Mouse (Mus musculus): ENCODE results near the gene Slc47a1.
"Not testable (repeated sequence)": the region's sequence is repeated elsewhere in the genome, so short reads cannot be mapped to it uniquely, and the experiment has no call there.

Slc47a1 gene

GRCm38 (mm10) chr11:61377881-61378613 lies at the start of gene Slc47a1:
Gene Slc47a1, minus strand, starts transcription at chr11:61378345.
- peaks cover 73% of the 10 kb centered on the region for H3K27me3 ChIP-seq (ENCODE audit: insufficient read depth, low read length)
- H3K4me3 ChIP-seq (replicated peaks; ENCODE audit: low read length): peak within 1 kb of the TSS; percentile 78
- no peaks in the 10 kb centered on the region for H3K36me3 ChIP-seq (ENCODE audit: insufficient read depth, low read length)
- H3K4me1 ChIP-seq (replicated peaks; ENCODE audit: low read depth, low read length): peaks cover 15% of the 10 kb centered on the region; the same call in 1 of the 2 replicates
- TF ChIP-seq NANOG (IDR thresholded peaks at IDR 0.05; ENCODE audit: borderline replicate concordance, low read length) (no peak), POU5F1 (IDR thresholded peaks at IDR 0.05; ENCODE audit: borderline replicate concordance, low read length) (no peak), CTCF (conservative IDR thresholded peaks at IDR 0.05; ENCODE audit: low read length) (no peak)
- 0 out of 2 replicates have a peak, but pooled peaks cover 4% of the 10 kb centered on the region for H3K9me3 ChIP-seq (ENCODE audit: low read length)

- Histone ChIP-seq H3K4me1 (replicated peaks; ENCODE audit: low read depth, low read length) (peaks cover 2% of the 10 kb centered on the region; the same call in 1 of the 2 replicates), H3K27me3 (ENCODE audit: insufficient read depth, low read length) (peaks cover 9% of the 10 kb centered on the region; the same call in 1 of the 2 replicates), H3K9me3 (ENCODE audit: low read length) (peaks cover 14% of the 10 kb centered on the region), H3K4me3 (replicated peaks; ENCODE audit: low read length) (no peak overlapping the region), H3K36me3 (ENCODE audit: insufficient read depth, low read length) (no peaks in the 10 kb centered on the region)
- TF ChIP-seq CTCF (conservative IDR thresholded peaks at IDR 0.05; ENCODE audit: low read length): no peak
- no peak for TF ChIP-seq NANOG (IDR thresholded peaks at IDR 0.05; ENCODE audit: borderline replicate concordance, low read length)
- TF ChIP-seq POU5F1 (IDR thresholded peaks at IDR 0.05; ENCODE audit: borderline replicate concordance, low read length): no peak
Measured at GRCm38 (mm10) chr11:61419253-61419652, 41.1 kb upstream of the Slc47a1 start.

GRCm38 (mm10) chr11:61417945-61418551 lies 39.9 kb upstream of the Slc47a1 start:
- TF ChIP-seq CTCF (conservative IDR thresholded peaks at IDR 0.05; ENCODE audit: low read length): peak; percentile 94
- TF ChIP-seq POU5F1 (IDR thresholded peaks at IDR 0.05; ENCODE audit: borderline replicate concordance, low read length): no peak
- no peak for TF ChIP-seq NANOG (IDR thresholded peaks at IDR 0.05; ENCODE audit: borderline replicate concordance, low read length)
- H3K9me3 ChIP-seq (ENCODE audit: low read length): peaks cover 14% of the 10 kb centered on the region
- H3K4me3 ChIP-seq (replicated peaks; ENCODE audit: low read length): no peak overlapping the region
- peaks cover 14% of the 10 kb centered on the region for H3K4me1 ChIP-seq (replicated peaks; ENCODE audit: low read depth, low read length)
- no peaks in the 10 kb centered on the region for H3K36me3 ChIP-seq (ENCODE audit: insufficient read depth, low read length)
- peaks cover 9% of the 10 kb centered on the region; the same call in 1 of the 2 replicates for H3K27me3 ChIP-seq (ENCODE audit: insufficient read depth, low read length)

DNA sequence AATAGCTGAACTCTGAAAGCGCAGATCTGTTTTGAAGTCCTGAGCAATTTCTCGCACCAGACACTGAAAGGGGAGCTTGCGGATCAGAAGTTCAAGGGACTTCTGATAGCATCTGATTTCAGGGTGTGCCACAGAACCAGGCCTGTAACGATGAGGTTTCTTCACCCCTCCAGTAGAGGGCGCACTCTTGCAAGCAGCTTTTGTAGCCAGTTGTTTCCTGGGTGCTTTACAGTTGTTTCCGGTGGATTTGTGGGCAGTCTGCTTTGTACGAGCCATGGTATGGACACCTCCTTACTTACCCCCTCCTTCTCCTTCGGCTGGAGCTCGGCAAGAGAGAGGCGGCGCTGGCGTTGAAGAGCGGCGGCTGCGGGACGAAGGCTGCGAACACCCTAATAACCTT lies 38.4 kb upstream of the Slc47a1 start:
- Histone ChIP-seq H3K4me1 (replicated peaks; ENCODE audit: low read depth, low read length) (peaks cover 29% of the 10 kb centered on the region), H3K9me3 (ENCODE audit: low read length) (peaks cover 14% of the 10 kb centered on the region)
- H3K36me3 ChIP-seq (ENCODE audit: insufficient read depth, low read length); H3K27me3 ChIP-seq (ENCODE audit: insufficient read depth, low read length); H3K4me3 ChIP-seq (replicated peaks; ENCODE audit: low read length): not testable (repeated sequence)
- peak; percentile 59 for TF ChIP-seq CTCF (conservative IDR thresholded peaks at IDR 0.05; ENCODE audit: low read length)

DNA sequence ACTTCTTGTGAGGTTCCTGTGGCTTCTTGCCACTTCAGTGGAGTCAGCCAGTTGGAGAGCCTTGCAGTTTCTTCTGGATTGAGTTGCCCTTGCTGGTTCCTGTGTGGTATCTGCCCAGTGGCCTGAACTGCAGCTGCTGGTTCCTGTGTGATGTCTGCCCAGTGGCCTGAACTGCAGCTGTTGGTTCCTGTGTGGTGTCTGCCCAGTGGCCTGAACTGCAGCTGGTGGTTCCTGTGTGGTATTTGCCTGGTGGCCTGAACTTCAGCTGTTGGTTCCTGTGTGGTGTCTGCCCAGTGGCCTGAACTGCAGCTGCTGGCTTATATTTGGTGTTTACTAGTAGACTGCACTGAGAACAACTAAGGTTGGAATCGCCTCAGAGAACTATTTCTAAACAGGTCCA lies 37.3 kb upstream of the Slc47a1 start:
- H3K36me3 ChIP-seq (ENCODE audit: insufficient read depth, low read length): no peaks in the 10 kb centered on the region
- H3K4me3 ChIP-seq (replicated peaks; ENCODE audit: low read length): no peak overlapping the region
- H3K4me1 ChIP-seq (replicated peaks; ENCODE audit: low read depth, low read length): peaks cover 36% of the 10 kb centered on the region
- H3K9me3 ChIP-seq (ENCODE audit: low read length): peaks cover 14% of the 10 kb centered on the region
- peaks cover 9% of the 10 kb centered on the region; the same call in 1 of the 2 replicates for H3K27me3 ChIP-seq (ENCODE audit: insufficient read depth, low read length)
- TF ChIP-seq NANOG (IDR thresholded peaks at IDR 0.05; ENCODE audit: borderline replicate concordance, low read length): no peak

DNA sequence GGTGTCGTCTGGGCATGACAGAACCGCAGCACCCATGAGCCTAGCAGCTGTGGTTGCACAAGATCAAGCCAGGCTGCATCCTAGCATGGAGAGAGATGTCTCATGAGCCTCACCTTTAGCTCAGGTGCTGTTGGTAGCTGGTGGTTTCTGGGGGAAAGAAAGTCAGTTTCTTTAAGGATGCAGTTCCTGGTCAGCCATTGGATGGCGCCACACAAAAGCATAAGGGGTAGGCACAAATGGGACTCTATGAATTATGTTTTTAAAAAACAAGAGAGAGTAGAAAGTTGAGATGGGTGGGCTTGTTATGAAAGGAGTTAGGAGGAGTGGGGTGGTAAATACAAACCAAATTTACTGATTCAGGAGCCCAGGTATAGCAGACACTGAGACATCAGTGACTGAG lies 36.4 kb upstream of the Slc47a1 start:
- peaks cover 9% of the 10 kb centered on the region for H3K9me3 ChIP-seq (ENCODE audit: low read length)
- H3K36me3 ChIP-seq (ENCODE audit: insufficient read depth, low read length): no peaks in the 10 kb centered on the region
- H3K4me1 ChIP-seq (replicated peaks; ENCODE audit: low read depth, low read length): peaks cover 41% of the 10 kb centered on the region
- H3K27me3 ChIP-seq (ENCODE audit: insufficient read depth, low read length): peaks cover 9% of the 10 kb centered on the region; the same call in 1 of the 2 replicates
- H3K4me3 ChIP-seq (replicated peaks; ENCODE audit: low read length): no peak overlapping the region
- TF ChIP-seq CTCF (conservative IDR thresholded peaks at IDR 0.05; ENCODE audit: low read length): peak; percentile 19; the same call in 1 of the 2 replicates
- TF ChIP-seq POU5F1 (IDR thresholded peaks at IDR 0.05; ENCODE audit: borderline replicate concordance, low read length): no peak
- TF ChIP-seq NANOG (IDR thresholded peaks at IDR 0.05; ENCODE audit: borderline replicate concordance, low read length): no peak

DNA sequence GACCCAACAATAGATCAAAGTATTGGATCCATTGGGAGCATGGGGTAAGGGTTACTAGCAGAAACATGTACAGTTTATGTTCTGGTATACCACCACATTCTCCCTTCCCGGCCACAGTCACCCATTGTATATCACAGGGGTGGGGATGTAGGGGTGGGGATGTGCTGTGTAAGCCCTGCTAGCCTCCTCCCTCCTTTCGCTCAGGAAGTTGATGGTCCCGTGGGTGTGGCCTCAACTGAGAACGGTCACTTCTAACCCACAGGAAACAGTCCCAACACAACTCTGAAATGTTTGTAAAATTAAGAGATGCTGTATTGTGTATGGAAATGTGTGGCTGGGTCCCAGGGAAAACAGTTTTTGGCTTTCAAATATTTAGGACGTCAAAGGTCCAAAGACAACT lies 35.3 kb upstream of the Slc47a1 start:
- no peak overlapping the region for H3K4me3 ChIP-seq (replicated peaks; ENCODE audit: low read length)
- H3K27me3 ChIP-seq (ENCODE audit: insufficient read depth, low read length): 0 out of 2 replicates have a peak, but pooled peaks cover 3% of the 10 kb centered on the region
- no peak for TF ChIP-seq POU5F1 (IDR thresholded peaks at IDR 0.05; ENCODE audit: borderline replicate concordance, low read length)
- TF ChIP-seq NANOG (IDR thresholded peaks at IDR 0.05; ENCODE audit: borderline replicate concordance, low read length): no peak
- no peak for TF ChIP-seq CTCF (conservative IDR thresholded peaks at IDR 0.05; ENCODE audit: low read length)
- H3K9me3 ChIP-seq (ENCODE audit: low read length): peaks cover 9% of the 10 kb centered on the region
- H3K4me1 ChIP-seq (replicated peaks; ENCODE audit: low read depth, low read length): peaks cover 42% of the 10 kb centered on the region
- H3K36me3 ChIP-seq (ENCODE audit: insufficient read depth, low read length): no peaks in the 10 kb centered on the region

DNA sequence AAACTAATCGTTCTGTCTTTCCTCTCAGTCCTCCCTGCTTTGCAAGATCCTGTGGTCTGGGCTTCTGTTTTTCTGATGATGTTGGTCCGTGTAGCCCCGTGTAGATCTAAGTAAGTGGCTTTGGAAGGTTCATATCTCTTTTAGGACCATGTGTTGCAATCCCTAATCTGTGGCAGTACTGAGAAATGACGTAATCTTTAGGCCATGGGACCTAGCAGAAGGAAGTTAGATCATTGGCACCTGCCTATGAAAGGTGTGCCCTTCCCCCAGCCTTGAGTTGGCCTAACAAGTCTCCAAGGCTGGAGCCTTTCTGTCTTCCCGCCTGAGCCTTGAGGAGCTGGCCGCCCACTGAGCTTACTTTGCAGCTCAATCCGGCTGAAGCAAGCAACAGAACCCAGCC lies 33.7 kb upstream of the Slc47a1 start:
- no peaks in the 10 kb centered on the region for H3K36me3 ChIP-seq (ENCODE audit: insufficient read depth, low read length)
- peaks cover 2% of the 10 kb centered on the region for H3K27me3 ChIP-seq (ENCODE audit: insufficient read depth, low read length)
- peaks cover 9% of the 10 kb centered on the region for H3K9me3 ChIP-seq (ENCODE audit: low read length)
- peaks cover 47% of the 10 kb centered on the region for H3K4me1 ChIP-seq (replicated peaks; ENCODE audit: low read depth, low read length)
- TF ChIP-seq POU5F1 (IDR thresholded peaks at IDR 0.05; ENCODE audit: borderline replicate concordance, low read length) (no peak), NANOG (IDR thresholded peaks at IDR 0.05; ENCODE audit: borderline replicate concordance, low read length) (no peak), CTCF (conservative IDR thresholded peaks at IDR 0.05; ENCODE audit: low read length) (no peak)
- no peak overlapping the region for H3K4me3 ChIP-seq (replicated peaks; ENCODE audit: low read length)
